Comparison of ENCODE assay signal across 20 mouse cellular contexts in the genomic region with DNA sequence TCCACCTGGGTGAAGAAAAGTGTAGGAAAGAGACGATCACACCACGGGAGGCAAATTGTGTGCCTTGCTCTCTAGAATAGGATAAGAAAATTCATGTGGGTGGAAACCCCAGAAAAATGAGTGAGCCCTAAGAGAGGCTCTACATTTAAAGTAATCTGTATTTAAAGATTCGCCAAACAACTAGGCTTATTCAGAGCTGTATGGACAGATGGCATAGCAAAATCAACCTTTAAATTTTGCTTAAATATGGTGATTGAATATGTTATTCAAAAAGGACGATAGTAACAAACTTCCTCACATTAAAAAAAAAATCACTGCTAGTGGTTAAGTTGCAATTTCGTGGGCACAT.
DNase-seq lines count a peak whose midpoint lies in the region; TF ChIP-seq lines count a peak whose summit lies in the region.
"Had no signal": no experiment of that assay in that cellular context is flagged by ENCODE, and none has a peak within 500 bp of the region (broad histone marks: within the 10 kb centered on the region; RNA-seq: fewer than 3 reads in every experiment).

No protein-coding gene starts in this region.

- H3K4me1 ChIP-seq in cortical plate, adult 2 months (ENCODE audit: control insufficient read depth, insufficient read depth, low read length), result peaks cover 9% of the 10 kb centered on the region; the same call in 1 of the 2 replicates
- H3K4me1 ChIP-seq: forebrain, embryonic 10.5 days; forebrain, embryonic 13.5 days had no signal

- no peak for TF ChIP-seq POLR2A in cortical plate, adult 2 months (IDR thresholded peaks at IDR 0.05; ENCODE audit: extremely low read depth, insufficient read depth, low read length)
- TF ChIP-seq POLR2A in myocyte (IDR thresholded peaks at IDR 0.05; ENCODE audit: insufficient read length, low read depth), result no peak

- peak overlapping the region; percentile 56 for H3K27ac ChIP-seq in cortical plate, adult 2 months (ENCODE audit: insufficient read depth, low read length)
- H3K27ac ChIP-seq: forebrain, embryonic 10.5 days; forebrain, embryonic 13.5 days; heart, adult 2 months; heart, embryonic 10.5 days; heart, embryonic 13.5 days; hindbrain, embryonic 14.5 days; hindbrain, postnatal 0 days had no signal

- no peak overlapping the region for H3K4me3 ChIP-seq in cortical plate, adult 2 months (ENCODE audit: insufficient read depth, low read length)
- H3K4me3 ChIP-seq in myocyte, result no peak overlapping the region
- H3K4me3 ChIP-seq: forebrain, embryonic 10.5 days; forebrain, embryonic 13.5 days; heart, adult 2 months; heart, embryonic 10.5 days; heart, embryonic 13.5 days had no signal

- no peak for TF ChIP-seq CTCF in cortical plate, adult 2 months (IDR thresholded peaks at IDR 0.05; ENCODE audit: extremely low read depth, insufficient read depth, low read length)

- H3K79me2 ChIP-seq in myocyte (ENCODE audit: control insufficient read depth, insufficient read depth), result no peaks in the 10 kb centered on the region

- H3K4me2 ChIP-seq in myocyte (ENCODE audit: low read depth), result peak overlapping the region; percentile 56
- H3K4me2 ChIP-seq: forebrain, embryonic 13.5 days; heart, embryonic 13.5 days; hindbrain, embryonic 14.5 days had no signal

- no peaks in the 10 kb centered on the region for H3K27me3 ChIP-seq in myocyte (ENCODE audit: control insufficient read depth, insufficient read depth, insufficient read length)
- H3K27me3 ChIP-seq: forebrain, embryonic 13.5 days; heart, embryonic 13.5 days had no signal

- H3K36me3 ChIP-seq in myocyte (ENCODE audit: control insufficient read depth, insufficient read depth), result no peaks in the 10 kb centered on the region
- H3K36me3 ChIP-seq: forebrain, embryonic 10.5 days; heart, embryonic 10.5 days; heart, embryonic 13.5 days had no signal

- peak; percentile 17 to 54 for DNase-seq in frontal cortex, adult 2 months (ENCODE audit: extremely low spot score in 1 of 2, low spot score in 1 of 2)
- no peak for DNase-seq in frontal cortex, postnatal 36 days (ENCODE audit: low spot score in 2 of 2)
- peak; percentile 20 for DNase-seq in layer of hippocampus, adult 9-11 months
- no peak for DNase-seq in layer of hippocampus, postnatal 14 days (ENCODE audit: low spot score in 2 of 2)
- DNase-seq in lung, postnatal 10 days, result no peak
- DNase-seq: adrenal gland, adult 8-10 months; adrenal gland, postnatal 25 days; cerebellum, adult 8-10 months; gastrocnemius, postnatal 10 days; gastrocnemius, postnatal 36 days; heart, adult 2 months; heart, postnatal 4 days had no signal

- H3ac ChIP-seq in myocyte (ENCODE audit: control insufficient read depth, insufficient read length), result no peak overlapping the region

TF ChIP-seq in myocyte, 11 proteins besides CTCF, POLR2A, EP300 and RAD21:
- no peak for TF ChIP-seq MAX (IDR thresholded peaks at IDR 0.05; ENCODE audit: low read depth)
- no peak for TF ChIP-seq MYOD1 (IDR thresholded peaks at IDR 0.05; ENCODE audit: control insufficient read depth in 1 of 3, insufficient read length in 2 of 3, low read depth in 2 of 3)
- no peak for TF ChIP-seq E2F4 (IDR thresholded peaks at IDR 0.05; ENCODE audit: insufficient read depth)
- no peak for TF ChIP-seq MYOG (IDR thresholded peaks at IDR 0.05; ENCODE audit: control insufficient read depth in 1 of 3, insufficient read depth in 1 of 3, insufficient read length in 2 of 3, low read depth in 2 of 3)
- TF ChIP-seq REST (IDR thresholded peaks at IDR 0.05; ENCODE audit: insufficient read depth, insufficient read length), result no peak
- no peak for TF ChIP-seq TCF12 (IDR thresholded peaks at IDR 0.05; ENCODE audit: insufficient read depth, poor library complexity, severe bottlenecking)
- no peak for TF ChIP-seq CEBPB (IDR thresholded peaks at IDR 0.05; ENCODE audit: insufficient read depth, poor library complexity, severe bottlenecking)
- TF ChIP-seq SRF (IDR thresholded peaks at IDR 0.05; ENCODE audit: control insufficient read depth, insufficient read length, low read depth), result no peak
- no peak for TF ChIP-seq POLR2AphosphoS2 (IDR thresholded peaks at IDR 0.05; ENCODE audit: insufficient read length, low read depth)
- TF ChIP-seq USF1 (IDR thresholded peaks at IDR 0.05; ENCODE audit: low read depth), result no peak
- no peak for TF ChIP-seq TCF3 (IDR thresholded peaks at IDR 0.05; ENCODE audit: insufficient read length, low read depth)
TF ChIP-seq in myocyte: peak in this region for 0.

Comparison
In these comparisons a context has a peak if more than half of its experiments do, and no peak if none do; other contexts are left out.
1. DNase-seq: peak in frontal cortex, adult 2 months (2 of 2) and layer of hippocampus, adult 9-11 months (single experiment); none in frontal cortex, postnatal 36 days (0 of 2), layer of hippocampus, postnatal 14 days (0 of 2) and lung, postnatal 10 days (single experiment).